Mouse (Mus musculus) intestine, embryonic 15.5 days (tissue): ENCODE measurements around the gene Gm49388. TPM values are rescaled to one million over a fixed set of nuclear protein-coding genes. Genes with fewer than 3 reads are reported as not detected.
"Not testable (repeated sequence)": the region's sequence is repeated elsewhere in the genome, so short reads cannot be mapped to it uniquely, and the experiment has no call there.

Experiments
- ATAC-seq: fragments of 200-750 bp; cut with Nextera tagmentation; 2 replicates; pipeline ENCODE4 v1.8.0; 2017; ENCODE audit warnings: moderate TSS enrichment, moderate library complexity
- H3K27ac ChIP-seq: fragments of 300-500 bp; sonication (generic); 2 replicates; pipeline ENCODE4 v1.5.1; 2015; ENCODE audit warnings: mild to moderate bottlenecking, inconsistent platforms
- H3K27me3 ChIP-seq: fragments of 300-500 bp; sonication (generic); replicated peaks from 2 replicates; pipeline ENCODE4 v1.6.1; 2015; ENCODE audit warnings: inconsistent platforms
- H3K36me3 ChIP-seq: fragments of 300-500 bp; sonication (generic); 2 replicates; pipeline ENCODE4 v1.6.1; 2015; ENCODE audit warnings: inconsistent platforms
- H3K4me1 ChIP-seq: fragments of 300-500 bp; sonication (generic); replicated peaks from 2 replicates; pipeline ENCODE4 v1.6.1; 2015; ENCODE audit warnings: inconsistent platforms
- H3K4me2 ChIP-seq: fragments of 300-500 bp; sonication (generic); replicated peaks from 2 replicates; pipeline ENCODE4 v1.6.1; 2015; ENCODE audit warnings: mild to moderate bottlenecking, inconsistent platforms
- H3K4me3 ChIP-seq: fragments of 300-500 bp; sonication (generic); replicated peaks from 2 replicates; pipeline ENCODE4 v1.5.1; 2015; ENCODE audit warnings: inconsistent platforms
- H3K9ac ChIP-seq: fragments of 300-500 bp; sonication (generic); 2 replicates; pipeline ENCODE4 v1.6.1; 2015; ENCODE audit warnings: inconsistent platforms
- H3K9me3 ChIP-seq: fragments of 300-500 bp; sonication (generic); 2 replicates; pipeline ENCODE4 v1.6.1; 2016; ENCODE audit warnings: inconsistent platforms
- WGBS: fragments of 180-500 bp; shearing (Covaris S2); methylation state at CpG from one replicate; pipeline ENCODE4 v1.1.7; 2015; 5-methylcytosine and 5-hydroxymethylcytosine counted together
- polyA plus RNA-seq: library from polyadenylated mRNA; unstranded; fragments of >200 nt; fragmentation: Nextera tagmentation; extraction: Ambion mirVana; gene quantifications from 2 replicates; pipeline ENCODE4 v1.2.1, GENCODE M21; 2015

The Gm49388 gene
- polyA plus RNA-seq, 1 experiment from 2014 or later = not detected

DNA sequence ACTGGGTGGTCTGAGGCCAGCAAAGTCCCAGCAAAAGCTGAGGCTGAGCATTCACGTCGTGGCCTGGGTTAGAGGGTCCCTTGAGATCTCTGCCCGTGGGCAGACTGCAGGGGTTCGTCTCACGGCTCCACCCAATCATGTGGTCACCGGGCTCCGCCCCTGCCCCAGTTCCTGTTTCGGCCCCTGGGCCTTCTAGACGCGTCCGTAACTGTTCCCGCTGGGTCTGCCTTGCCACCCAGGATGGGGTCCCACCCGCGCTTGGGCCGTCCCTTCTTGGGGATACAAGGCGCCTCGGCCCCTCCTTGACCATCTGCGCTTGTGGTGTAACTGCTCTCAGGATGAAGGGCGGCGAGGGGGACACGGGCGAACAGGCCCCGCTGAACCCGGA lies 15.8 kb upstream of the Gm49388 start, which contains the start of gene Orai3:
Orai3 (plus strand) TSS at position 165 of the 388 bp plus-strand sequence.
- Histone ChIP-seq H3K9me3 (no peaks in the 10 kb centered on the region), H3K4me2 (peak within 1 kb of the TSS; percentile 89), H3K9ac (peak within 1 kb of the TSS; percentile 89), H3K27ac (peak within 1 kb of the TSS; percentile 91), H3K4me3 (peak within 1 kb of the TSS; percentile 60), H3K4me1 (peaks cover 23% of the 10 kb centered on the region), H3K36me3 (peaks cover 15% of the 10 kb centered on the region; the same call in 1 of the 2 replicates), H3K27me3 (no peaks in the 10 kb centered on the region)
- ATAC-seq = peak; percentile 87
- WGBS = under 1% methylated on average over 24 of the region's 24 CpGs

- ATAC-seq = peak; percentile 32
- Histone ChIP-seq H3K4me2 (peak overlapping the region; percentile 89), H3K4me3 (peak overlapping the region; percentile 60), H3K9me3 (no peaks in the 10 kb centered on the region), H3K9ac (peak overlapping the region; percentile 89), H3K27ac (peak overlapping the region; percentile 91), H3K36me3 (0 out of 2 replicates have a peak, but pooled peaks cover 12% of the 10 kb centered on the region), H3K4me1 (peaks cover 23% of the 10 kb centered on the region), H3K27me3 (no peaks in the 10 kb centered on the region)
- WGBS = 2% methylated on average over 27 of the region's 27 CpGs
Measured at GRCm38 (mm10) chr7:127770039-127770905, 15.1 kb upstream of the Gm49388 start.

- no peak overlapping the region for H3K4me3 ChIP-seq
- H3K27me3 ChIP-seq = no peaks in the 10 kb centered on the region
- no peak overlapping the region for H3K9ac ChIP-seq
- no peak for ATAC-seq
- peaks cover 23% of the 10 kb centered on the region for H3K4me1 ChIP-seq
- H3K4me2 ChIP-seq = peak overlapping the region; percentile 89
- 0 out of 2 replicates have a peak, but pooled peaks cover 6% of the 10 kb centered on the region for H3K36me3 ChIP-seq
- 61% methylated on average over 5 of the region's 5 CpGs for WGBS
- no peak overlapping the region for H3K27ac ChIP-seq
- H3K9me3 ChIP-seq = no peaks in the 10 kb centered on the region
Measured at GRCm38 (mm10) chr7:127771262-127771661, 14.1 kb upstream of the Gm49388 start.

- WGBS = 60% methylated on average over 3 of the region's 3 CpGs
- H3K4me3 ChIP-seq = no peak overlapping the region
- H3K36me3 ChIP-seq = 0 out of 2 replicates have a peak, but pooled peaks cover 6% of the 10 kb centered on the region
- H3K9me3 ChIP-seq = no peaks in the 10 kb centered on the region
- peaks cover 23% of the 10 kb centered on the region for H3K4me1 ChIP-seq
- H3K4me2 ChIP-seq = no peak overlapping the region
- H3K27me3 ChIP-seq = no peaks in the 10 kb centered on the region
- H3K9ac ChIP-seq = no peak overlapping the region
- H3K27ac ChIP-seq = no peak overlapping the region
- no peak for ATAC-seq
Measured at GRCm38 (mm10) chr7:127772080-127772479, 13.3 kb upstream of the Gm49388 start.

GRCm38 (mm10) chr7:127772557-127772956 lies 12.9 kb upstream of the Gm49388 start:
- no peak overlapping the region for H3K27ac ChIP-seq
- H3K9ac ChIP-seq = no peak overlapping the region
- H3K36me3 ChIP-seq = 0 out of 2 replicates have a peak, but pooled peaks cover 3% of the 10 kb centered on the region
- no peak for ATAC-seq
- H3K9me3 ChIP-seq = no peaks in the 10 kb centered on the region
- no peak overlapping the region for H3K4me3 ChIP-seq
- no peak overlapping the region for H3K4me2 ChIP-seq
- H3K27me3 ChIP-seq = no peaks in the 10 kb centered on the region
- 90% methylated on average over 1 of the region's 1 CpGs for WGBS
- peaks cover 23% of the 10 kb centered on the region for H3K4me1 ChIP-seq

DNA sequence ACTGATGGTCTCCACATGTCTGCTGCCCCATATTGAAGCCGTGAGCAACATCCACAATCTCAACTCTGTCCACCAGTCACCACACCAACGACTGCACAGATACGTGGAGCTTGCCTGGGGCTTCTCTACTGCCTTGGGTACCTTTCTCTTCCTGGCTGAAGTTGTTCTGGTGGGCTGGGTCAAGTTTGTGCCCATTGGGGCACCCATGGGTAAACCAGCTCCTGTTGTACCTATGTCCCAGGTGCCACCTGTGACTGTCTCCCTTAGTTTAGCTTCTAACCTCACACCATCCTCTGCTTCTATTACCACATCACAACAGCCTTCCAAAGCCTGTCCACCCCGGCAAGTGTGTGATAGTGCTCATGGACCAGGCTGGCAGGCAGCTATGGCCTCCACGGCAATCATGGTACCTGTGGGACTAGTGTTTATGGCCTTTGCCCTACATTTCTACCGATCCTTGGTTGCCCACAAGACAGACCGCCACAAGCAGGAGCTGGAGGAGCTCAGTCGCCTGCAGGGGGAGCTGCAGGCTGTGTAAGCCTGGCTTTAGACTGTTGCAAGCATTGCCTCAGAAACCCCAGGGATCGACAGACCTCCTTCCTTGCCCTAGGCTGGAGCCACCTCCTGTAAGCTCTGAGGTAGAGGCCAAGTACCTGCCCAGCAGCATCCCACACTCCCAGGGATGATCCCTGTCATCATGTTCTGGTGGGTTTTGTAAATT lies 11.6 kb upstream of the Gm49388 start:
- Histone ChIP-seq H3K27ac (no peak overlapping the region), H3K27me3 (no peaks in the 10 kb centered on the region), H3K9me3 (no peaks in the 10 kb centered on the region), H3K4me3 (no peak overlapping the region), H3K4me1 (peaks cover 24% of the 10 kb centered on the region), H3K36me3 (no peaks in the 10 kb centered on the region), H3K4me2 (no peak overlapping the region), H3K9ac (0 out of 2 replicates have a peak overlapping the region, but pooled peaks have one; percentile 10)
- 38% methylated on average over 9 of the region's 9 CpGs for WGBS
- ATAC-seq = no peak

DNA sequence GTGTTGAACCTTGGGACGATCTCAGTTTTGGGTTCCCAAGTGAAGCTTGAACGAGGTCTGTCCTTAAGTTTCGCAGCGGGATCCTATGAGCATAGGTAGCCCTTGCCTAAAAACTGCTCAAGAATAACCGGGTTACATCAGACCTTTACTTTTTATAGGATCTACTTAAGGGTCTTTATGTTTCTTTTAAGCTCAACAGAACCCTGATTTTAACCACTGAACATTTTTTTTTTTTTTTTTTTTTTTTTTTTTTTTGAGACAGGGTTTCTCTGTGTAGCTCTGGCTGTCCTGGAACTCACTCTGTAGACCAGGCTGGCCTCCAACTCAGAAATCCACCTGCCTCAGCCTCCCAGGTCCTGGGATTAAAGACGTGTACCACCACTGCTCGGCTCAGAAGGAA lies 9.6 kb upstream of the Gm49388 start:
- H3K9me3 ChIP-seq, H3K36me3 ChIP-seq, H3K27me3 ChIP-seq, ATAC-seq: not testable (repeated sequence)
- Histone ChIP-seq H3K4me1 (peaks cover 15% of the 10 kb centered on the region), H3K4me3 (peak overlapping the region; percentile 92), H3K9ac (peak overlapping the region; percentile 88), H3K4me2 (peak overlapping the region; percentile 84), H3K27ac (peak overlapping the region; percentile 98; the same call in 1 of the 2 replicates)
- 68% methylated on average over 7 of the region's 7 CpGs for WGBS

DNA sequence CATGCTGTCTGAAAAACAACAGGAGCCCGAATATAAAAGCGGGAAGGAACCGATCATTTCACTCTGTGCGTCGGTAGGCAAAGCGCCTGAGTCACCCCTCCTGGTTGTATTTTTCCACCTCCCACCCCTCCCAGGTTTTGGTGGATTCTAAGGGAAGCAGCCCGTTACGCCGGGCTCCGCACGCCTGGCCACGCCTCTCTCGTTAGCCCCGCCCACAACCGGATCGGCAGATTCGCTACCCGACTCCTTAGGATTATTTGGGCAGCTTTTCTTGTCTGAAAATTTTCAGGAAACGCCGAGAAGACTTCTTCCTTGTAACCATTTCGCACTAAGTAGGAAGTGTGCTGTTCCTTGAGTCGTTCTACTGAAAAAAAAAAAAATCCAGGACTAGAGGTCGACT lies 9.0 kb upstream of the Gm49388 start, which contains the start of gene Setd1a:
Setd1a (plus strand) TSS at position 245 of the 400 bp plus-strand sequence.
- Histone ChIP-seq H3K27me3 (no peaks in the 10 kb centered on the region), H3K9me3 (no peaks in the 10 kb centered on the region), H3K4me2 (peak within 1 kb of the TSS; percentile 84), H3K4me3 (peak within 1 kb of the TSS; percentile 92), H3K4me1 (peaks cover 9% of the 10 kb centered on the region), H3K9ac (peak within 1 kb of the TSS; percentile 88), H3K27ac (peak within 1 kb of the TSS; percentile 98), H3K36me3 (peaks cover 12% of the 10 kb centered on the region)
- peak; percentile 78 for ATAC-seq
- WGBS = under 1% methylated on average over 23 of the region's 23 CpGs

GRCm38 (mm10) chr7:127776878-127777473 lies 8.4 kb upstream of the Gm49388 start:
- under 1% methylated on average over 56 of the region's 70 CpGs for WGBS
- Histone ChIP-seq H3K9ac (peak overlapping the region; percentile 88), H3K9me3 (no peaks in the 10 kb centered on the region), H3K27ac (peak overlapping the region; percentile 98), H3K36me3 (peaks cover 14% of the 10 kb centered on the region), H3K4me3 (peak overlapping the region; percentile 92), H3K4me2 (peak overlapping the region; percentile 84), H3K27me3 (no peaks in the 10 kb centered on the region), H3K4me1 (peaks cover 9% of the 10 kb centered on the region)
- ATAC-seq = peak; percentile 95

DNA sequence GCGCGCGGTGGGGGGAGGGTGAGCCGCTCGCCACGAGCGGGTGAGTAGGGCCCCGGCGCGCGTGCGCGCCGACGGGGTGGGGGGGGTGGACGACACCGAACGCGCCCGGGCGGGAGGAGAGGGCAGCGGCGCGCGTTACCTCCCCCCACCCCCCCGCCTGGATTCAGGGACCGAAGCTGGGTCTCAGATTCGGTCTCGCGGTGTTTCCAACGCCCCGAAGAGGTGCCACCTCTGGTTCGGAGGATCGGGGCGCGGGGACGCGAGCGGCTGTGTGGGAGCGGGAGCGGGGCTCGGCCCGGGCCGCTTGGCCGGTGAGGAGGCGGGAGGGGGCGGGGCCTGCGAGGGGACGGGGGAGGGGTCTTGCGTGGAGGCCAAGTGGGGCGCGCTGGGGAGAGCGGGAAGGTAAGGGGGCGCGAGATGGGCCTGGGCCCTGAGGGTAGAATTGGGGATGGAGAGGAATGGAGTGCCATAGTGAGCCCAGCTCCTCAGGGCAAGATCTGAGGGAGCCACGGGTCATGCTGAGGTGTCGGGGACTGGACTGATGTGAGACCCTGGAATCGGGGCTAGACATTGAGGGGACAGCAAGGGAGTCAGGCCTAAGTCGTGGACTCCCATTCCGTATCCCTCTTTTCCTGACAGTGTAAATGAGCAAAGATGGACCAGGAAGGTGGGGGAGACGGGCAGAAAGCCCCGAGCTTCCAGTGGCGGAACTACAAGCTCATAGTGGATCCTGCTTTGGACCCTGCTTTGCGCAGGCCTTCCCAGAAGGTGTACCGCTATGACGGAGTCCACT lies 7.7 kb upstream of the Gm49388 start:
- H3K27me3 ChIP-seq = no peaks in the 10 kb centered on the region
- 1% methylated on average over 61 of the region's 66 CpGs for WGBS

GRCm38 (mm10) chr7:127778350-127778749 lies 7.1 kb upstream of the Gm49388 start:
- Histone ChIP-seq H3K4me2 (peak overlapping the region; percentile 84), H3K36me3 (peaks cover 20% of the 10 kb centered on the region), H3K27ac (no peak overlapping the region), H3K27me3 (no peaks in the 10 kb centered on the region), H3K4me3 (peak overlapping the region; percentile 92), H3K4me1 (peaks cover 9% of the 10 kb centered on the region), H3K9ac (peak overlapping the region; percentile 88), H3K9me3 (no peaks in the 10 kb centered on the region)
- no peak for ATAC-seq
- WGBS = 73% methylated on average over 4 of the region's 4 CpGs

More for the DNA sequence above, 7.7 kb upstream of the Gm49388 start:
- ATAC-seq = peak; percentile 64
- peak overlapping the region; percentile 92 for H3K4me3 ChIP-seq
- peak overlapping the region; percentile 84 for H3K4me2 ChIP-seq
- peaks cover 9% of the 10 kb centered on the region for H3K4me1 ChIP-seq
- peak overlapping the region; percentile 98 for H3K27ac ChIP-seq
- no peaks in the 10 kb centered on the region for H3K9me3 ChIP-seq
- H3K9ac ChIP-seq = peak overlapping the region; percentile 88
- H3K36me3 ChIP-seq = peaks cover 19% of the 10 kb centered on the region
